Mouse (Mus musculus) embryonic facial prominence, embryonic 12.5 days (tissue): ENCODE data around the gene Tnrc6c. TPM values are rescaled to one million over a fixed set of nuclear protein-coding genes. Genes with fewer than 3 reads are reported as not detected.

ENCODE experiments used
- ATAC-seq: fragments of 200-750 bp; cut with Nextera tagmentation; 2 replicates; pipeline ENCODE4 v1.8.0; 2017; ENCODE audit not compliant: insufficient number of reproducible peaks, insufficient read depth, low FRiP score, low TSS enrichment
- H3K27ac ChIP-seq: fragments of 300-500 bp; sonication (generic); 2 replicates; pipeline ENCODE4 v1.5.1; 2016; ENCODE audit warnings: mild to moderate bottlenecking
- H3K27me3 ChIP-seq: fragments of 300-500 bp; sonication (generic); 2 replicates; pipeline ENCODE4 v1.6.1; 2016; ENCODE audit warnings: mild to moderate bottlenecking, moderate library complexity
- H3K36me3 ChIP-seq: fragments of 300-500 bp; sonication (generic); 2 replicates; pipeline ENCODE4 v1.6.1; 2016; ENCODE audit warnings: mild to moderate bottlenecking
- H3K4me1 ChIP-seq: fragments of 300-500 bp; sonication (generic); 2 replicates; pipeline ENCODE4 v1.6.1; 2016
- H3K4me2 ChIP-seq: fragments of 300-500 bp; sonication (generic); replicated peaks from 2 replicates; pipeline ENCODE4 v1.6.1; 2016; ENCODE audit warnings: mild to moderate bottlenecking, moderate library complexity
- H3K4me3 ChIP-seq: fragments of 300-500 bp; sonication (generic); 2 replicates; pipeline ENCODE4 v1.5.1; 2016; ENCODE audit warnings: mild to moderate bottlenecking
- H3K9ac ChIP-seq: fragments of 300-500 bp; sonication (generic); 2 replicates; pipeline ENCODE4 v1.6.1; 2016; ENCODE audit warnings: mild to moderate bottlenecking, moderate library complexity
- H3K9me3 ChIP-seq: fragments of 300-500 bp; sonication (generic); 2 replicates; pipeline ENCODE4 v1.6.1; 2016; ENCODE audit warnings: mild to moderate bottlenecking, moderate library complexity
- WGBS: fragments of 180-500 bp; shearing (Covaris S2); methylation state at CpG from one replicate; pipeline ENCODE4 v1.1.7; 2016; 5-methylcytosine and 5-hydroxymethylcytosine counted together
- polyA plus RNA-seq: library from polyadenylated mRNA; unstranded; fragments of >200 nt; fragmentation: Nextera tagmentation; extraction: Ambion mirVana; gene quantifications from 2 replicates; pipeline ENCODE4 v1.2.1, GENCODE M21; 2016

The Tnrc6c gene
- polyA plus RNA-seq, 1 experiment from 2014 or later: 23.9 TPM

DNA sequence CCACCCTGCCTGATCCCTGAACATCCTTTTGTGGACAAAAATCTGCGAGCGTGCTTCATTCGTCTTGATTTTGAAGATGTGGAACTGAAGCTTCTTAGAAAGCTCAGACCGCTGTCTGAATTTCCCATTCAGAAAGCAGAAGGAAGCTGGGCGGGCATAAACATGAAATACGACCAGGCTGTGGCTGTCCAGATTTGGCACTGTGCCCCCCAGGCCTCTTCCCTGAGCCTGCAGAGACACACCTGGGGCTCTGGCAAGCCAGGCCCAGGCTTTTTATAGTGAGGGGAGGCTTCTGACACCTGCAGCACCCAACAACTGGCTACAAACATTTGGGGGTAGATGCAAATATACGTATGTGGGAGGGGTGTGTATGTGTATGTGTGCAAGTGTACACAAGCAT, 35.3 kb upstream of the Tnrc6c start:
- WGBS: 68% methylated on average over 7 of the region's 7 CpGs
- Histone ChIP-seq H3K27ac (0 out of 2 replicates have a peak overlapping the region, but pooled peaks have one; percentile 19), H3K9me3 (no peaks in the 10 kb centered on the region), H3K4me1 (peaks cover 37% of the 10 kb centered on the region), H3K4me3 (no peak overlapping the region), H3K27me3 (peaks cover 30% of the 10 kb centered on the region), H3K4me2 (no peak overlapping the region), H3K36me3 (no peaks in the 10 kb centered on the region), H3K9ac (no peak overlapping the region)
- ATAC-seq: no peak

GRCm38 (mm10) chr11:117619581-117619980, 34.5 kb upstream of the Tnrc6c start:
- H3K27ac ChIP-seq: 0 out of 2 replicates have a peak overlapping the region, but pooled peaks have one; percentile 23

GRCm38 (mm10) chr11:117625196-117625595, 28.9 kb upstream of the Tnrc6c start:
- no peak for ATAC-seq
- 87% methylated on average over 4 of the region's 4 CpGs for WGBS
- H3K4me2 ChIP-seq: no peak overlapping the region
- no peak overlapping the region for H3K4me3 ChIP-seq
- peaks cover 26% of the 10 kb centered on the region for H3K4me1 ChIP-seq
- no peak overlapping the region for H3K9ac ChIP-seq
- no peak overlapping the region for H3K27ac ChIP-seq
- no peaks in the 10 kb centered on the region for H3K36me3 ChIP-seq
- peaks cover 7% of the 10 kb centered on the region; the same call in 1 of the 2 replicates for H3K27me3 ChIP-seq
- no peaks in the 10 kb centered on the region for H3K9me3 ChIP-seq

More at GRCm38 (mm10) chr11:117619581-117619980, 34.5 kb upstream of the Tnrc6c start:
- Histone ChIP-seq H3K4me1 (peaks cover 37% of the 10 kb centered on the region), H3K9me3 (no peaks in the 10 kb centered on the region), H3K9ac (no peak overlapping the region), H3K36me3 (no peaks in the 10 kb centered on the region), H3K4me2 (no peak overlapping the region), H3K27me3 (peaks cover 26% of the 10 kb centered on the region), H3K4me3 (no peak overlapping the region)
- ATAC-seq: no peak
- 60% methylated on average over 10 of the region's 10 CpGs for WGBS

DNA sequence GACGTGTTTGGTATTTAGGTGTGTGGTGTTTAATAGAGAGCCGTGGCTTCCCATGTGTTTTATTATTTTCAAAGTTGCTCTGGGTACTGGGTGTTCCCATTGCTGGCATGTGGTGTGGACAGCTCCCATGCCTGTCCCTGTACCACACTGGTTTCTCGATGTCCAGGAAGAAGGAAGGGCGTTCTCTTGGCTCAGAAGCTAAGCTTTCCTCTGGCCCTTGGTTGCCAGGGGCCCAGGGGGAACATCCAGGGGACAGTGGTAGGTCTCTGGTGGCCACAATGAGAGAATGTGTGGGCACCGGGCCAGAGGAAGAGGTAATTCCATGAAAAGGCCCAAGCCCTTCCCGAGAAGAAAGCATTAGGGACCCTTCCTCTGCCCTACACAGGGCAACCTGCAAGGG, 27.5 kb upstream of the Tnrc6c start:
- no peak overlapping the region for H3K4me3 ChIP-seq
- ATAC-seq: no peak
- H3K36me3 ChIP-seq: no peaks in the 10 kb centered on the region
- peaks cover 23% of the 10 kb centered on the region for H3K4me1 ChIP-seq
- no peaks in the 10 kb centered on the region for H3K9me3 ChIP-seq
- no peak overlapping the region for H3K27ac ChIP-seq
- no peak overlapping the region for H3K9ac ChIP-seq
- 59% methylated on average over 6 of the region's 6 CpGs for WGBS
- no peak overlapping the region for H3K4me2 ChIP-seq
- peaks cover 7% of the 10 kb centered on the region; the same call in 1 of the 2 replicates for H3K27me3 ChIP-seq

- ATAC-seq: no peak
- Histone ChIP-seq H3K4me3 (no peak overlapping the region), H3K36me3 (no peaks in the 10 kb centered on the region), H3K9me3 (no peaks in the 10 kb centered on the region), H3K4me1 (peaks cover 23% of the 10 kb centered on the region), H3K27ac (no peak overlapping the region), H3K9ac (no peak overlapping the region), H3K4me2 (no peak overlapping the region), H3K27me3 (peaks cover 7% of the 10 kb centered on the region; the same call in 1 of the 2 replicates)
- WGBS: 11% methylated on average over 5 of the region's 5 CpGs
Measured at GRCm38 (mm10) chr11:117627060-117627562, 27.0 kb upstream of the Tnrc6c start.

- Histone ChIP-seq H3K4me1 (peaks cover 23% of the 10 kb centered on the region), H3K27ac (peak overlapping the region; percentile 71; the same call in 1 of the 2 replicates), H3K27me3 (peaks cover 7% of the 10 kb centered on the region; the same call in 1 of the 2 replicates), H3K9me3 (no peaks in the 10 kb centered on the region), H3K4me3 (no peak overlapping the region), H3K4me2 (peak overlapping the region; percentile 23; the same call in 1 of the 2 replicates), H3K36me3 (no peaks in the 10 kb centered on the region), H3K9ac (no peak overlapping the region)
- WGBS: 13% methylated on average over 9 of the region's 9 CpGs
- ATAC-seq: 0 out of 2 replicates have a peak, but pooled peaks have one; percentile 44
Measured at GRCm38 (mm10) chr11:117627746-117628311, 26.3 kb upstream of the Tnrc6c start.

GRCm38 (mm10) chr11:117628312-117628779, 25.7 kb upstream of the Tnrc6c start:
- H3K4me1 ChIP-seq: peaks cover 23% of the 10 kb centered on the region
- H3K27me3 ChIP-seq: peaks cover 7% of the 10 kb centered on the region; the same call in 1 of the 2 replicates
- peak overlapping the region; percentile 23; the same call in 1 of the 2 replicates for H3K4me2 ChIP-seq
- 10% methylated on average over 9 of the region's 9 CpGs for WGBS
- H3K9ac ChIP-seq: no peak overlapping the region
- peak overlapping the region; percentile 71 for H3K27ac ChIP-seq
- H3K4me3 ChIP-seq: no peak overlapping the region
- H3K9me3 ChIP-seq: no peaks in the 10 kb centered on the region
- peak; percentile 65 for ATAC-seq
- H3K36me3 ChIP-seq: no peaks in the 10 kb centered on the region

DNA sequence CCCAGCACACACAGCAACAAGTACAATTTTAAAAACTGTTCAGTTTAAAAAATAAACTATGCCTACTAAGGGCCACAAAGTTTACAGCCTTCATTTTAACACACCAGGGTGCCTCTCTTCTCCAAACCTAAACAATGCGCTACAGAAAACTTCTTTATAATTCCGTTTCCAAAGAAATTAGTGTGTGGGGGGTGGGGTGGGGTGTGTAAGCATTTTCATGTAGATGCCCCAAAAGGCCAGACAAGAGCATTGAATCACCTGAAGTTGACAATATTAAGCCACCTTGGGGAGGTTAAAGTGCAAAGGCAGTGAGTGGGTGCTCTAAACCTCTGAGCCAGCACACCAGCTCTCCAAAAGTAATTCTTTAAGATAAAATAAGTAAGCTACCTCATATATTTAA, 24.2 kb upstream of the Tnrc6c start:
- no peak for ATAC-seq
- Histone ChIP-seq H3K4me3 (no peak overlapping the region), H3K36me3 (no peaks in the 10 kb centered on the region), H3K27ac (no peak overlapping the region), H3K27me3 (peaks cover 7% of the 10 kb centered on the region; the same call in 1 of the 2 replicates), H3K9me3 (no peaks in the 10 kb centered on the region), H3K9ac (no peak overlapping the region), H3K4me1 (peaks cover 23% of the 10 kb centered on the region), H3K4me2 (no peak overlapping the region)
- 77% methylated on average over 2 of the region's 2 CpGs for WGBS

DNA sequence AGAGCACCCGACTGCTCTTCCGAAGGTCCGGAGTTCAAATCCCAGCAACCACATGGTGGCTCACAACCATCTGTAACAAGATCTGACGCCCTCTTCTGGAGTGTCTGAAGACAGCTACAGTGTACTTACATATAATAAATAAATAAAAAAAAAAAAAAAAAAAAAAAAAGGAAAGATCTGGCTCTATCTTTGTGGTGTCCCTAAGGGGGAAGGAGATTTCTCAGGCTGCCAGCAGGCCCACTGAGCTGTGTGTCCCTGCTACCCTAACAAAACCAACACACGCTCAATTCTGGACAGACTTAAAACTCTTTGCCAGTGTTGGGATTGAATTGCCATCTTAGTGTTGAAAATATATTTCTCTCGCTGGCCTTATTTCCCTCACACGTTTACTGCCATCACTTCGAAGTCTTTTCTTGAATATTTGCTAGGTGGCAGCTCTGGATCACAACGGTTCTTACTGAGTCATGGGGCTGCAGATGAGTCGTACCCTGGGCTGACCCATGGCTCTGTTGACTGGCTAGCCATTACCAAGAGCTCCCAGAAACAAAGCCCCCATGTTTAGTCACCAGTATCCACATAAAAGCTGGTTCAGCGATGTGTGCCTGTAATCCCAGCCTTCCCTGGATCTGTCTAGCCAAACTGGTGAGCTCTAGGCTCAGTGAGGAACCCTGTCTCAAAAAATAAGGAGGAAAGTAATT, 23.1 kb upstream of the Tnrc6c start:
- no peak overlapping the region for H3K27ac ChIP-seq
- no peaks in the 10 kb centered on the region for H3K9me3 ChIP-seq
- 94% methylated on average over 10 of the region's 11 CpGs for WGBS
- peaks cover 7% of the 10 kb centered on the region; the same call in 1 of the 2 replicates for H3K27me3 ChIP-seq
- no peak for ATAC-seq
- H3K4me1 ChIP-seq: peaks cover 23% of the 10 kb centered on the region
- no peak overlapping the region for H3K4me2 ChIP-seq
- no peaks in the 10 kb centered on the region for H3K36me3 ChIP-seq
- H3K4me3 ChIP-seq: no peak overlapping the region
- H3K9ac ChIP-seq: no peak overlapping the region

DNA sequence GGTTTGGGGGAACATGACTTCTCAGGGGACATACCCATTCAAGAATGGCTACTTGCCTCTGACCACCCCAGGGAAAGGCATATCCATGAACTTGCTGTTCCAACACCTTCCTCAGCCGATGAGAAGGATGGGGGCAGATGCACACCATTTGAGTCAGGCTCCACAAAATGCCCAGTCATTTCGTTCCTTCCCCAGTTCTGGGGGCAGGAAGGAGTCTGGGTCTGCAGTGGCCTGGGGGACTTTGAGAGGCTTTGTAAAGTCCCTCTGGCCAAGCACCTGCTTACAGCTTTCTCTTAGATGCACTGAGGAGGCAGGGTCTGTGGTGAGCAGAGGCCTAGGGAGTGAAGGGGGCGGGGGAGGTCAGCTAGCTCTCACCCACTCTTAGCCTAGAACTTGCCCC, 20.8 kb upstream of the Tnrc6c start:
- Histone ChIP-seq H3K4me1 (peaks cover 12% of the 10 kb centered on the region), H3K27ac (no peak overlapping the region), H3K36me3 (no peaks in the 10 kb centered on the region), H3K9ac (no peak overlapping the region), H3K4me2 (no peak overlapping the region), H3K9me3 (no peaks in the 10 kb centered on the region), H3K27me3 (no peaks in the 10 kb centered on the region), H3K4me3 (no peak overlapping the region)
- ATAC-seq: no peak
- WGBS: 88% methylated on average over 3 of the region's 3 CpGs

DNA sequence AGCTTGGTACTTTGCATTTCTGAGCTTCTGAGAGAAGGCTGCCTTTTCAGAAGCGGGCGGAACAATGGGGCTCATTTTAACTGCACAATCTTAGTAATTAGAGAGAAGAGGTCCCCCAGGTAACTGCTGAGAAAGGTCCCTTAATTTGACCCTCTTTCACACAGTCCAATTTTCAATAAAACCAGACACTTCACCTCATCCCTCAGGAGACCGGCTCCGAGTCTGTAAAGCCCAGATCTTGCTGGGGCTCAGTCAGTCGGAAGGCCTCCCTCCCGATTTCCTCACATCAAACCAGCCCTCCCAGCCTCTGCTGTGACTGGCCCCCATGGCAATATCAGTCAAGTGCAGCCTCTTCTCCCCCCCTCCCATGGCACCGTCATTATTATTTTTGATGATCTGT, 15.7 kb upstream of the Tnrc6c start:
- no peak overlapping the region for H3K4me2 ChIP-seq
- H3K4me3 ChIP-seq: no peak overlapping the region
- no peaks in the 10 kb centered on the region for H3K36me3 ChIP-seq
- peaks cover 10% of the 10 kb centered on the region; the same call in 1 of the 2 replicates for H3K4me1 ChIP-seq
- ATAC-seq: no peak
- H3K9me3 ChIP-seq: no peaks in the 10 kb centered on the region
- no peak overlapping the region for H3K27ac ChIP-seq
- H3K9ac ChIP-seq: no peak overlapping the region
- no peaks in the 10 kb centered on the region for H3K27me3 ChIP-seq
- 40% methylated on average over 7 of the region's 7 CpGs for WGBS

- Histone ChIP-seq H3K9me3 (no peaks in the 10 kb centered on the region), H3K27ac (no peak overlapping the region), H3K4me2 (no peak overlapping the region), H3K9ac (no peak overlapping the region), H3K27me3 (no peaks in the 10 kb centered on the region), H3K4me1 (peaks cover 10% of the 10 kb centered on the region; the same call in 1 of the 2 replicates), H3K36me3 (no peaks in the 10 kb centered on the region), H3K4me3 (no peak overlapping the region)
- ATAC-seq: no peak
- WGBS: 61% methylated on average over 11 of the region's 11 CpGs
Measured at GRCm38 (mm10) chr11:117638809-117639208, 15.3 kb upstream of the Tnrc6c start.
